Mouse (Mus musculus) megakaryocyte, embryonic 14.5 days (primary cell): ENCODE measurements at regions not wholly inside any gene's neighbourhood (a gene's known extent, or its start where the extent isn't known, plus 50 kb on each side); places are given as distances from the start of the nearest gene placed in this dataset.

Experiments used
- FLI1 ChIP-seq: IDR thresholded peaks from 2 replicates; pipeline ENCODE4 v1.6.1; 2012; ENCODE audit warnings: low read length, inconsistent platforms, mixed read lengths
- GATA1 ChIP-seq: IDR thresholded peaks from 3 replicates; pipeline ENCODE4 v1.6.1; 2012; ENCODE audit warnings: mixed read lengths, low read length, inconsistent platforms, borderline replicate concordance

GRCm38 (mm10) chr9:101411532-101411880 lies 159.9 kb upstream of the Ppp2r3a start:
- TF ChIP-seq GATA1 (no peak), FLI1 (no peak)
